Mouse (Mus musculus) midbrain, postnatal 0 days (tissue): ENCODE data around the gene Vdac2. TPM values are rescaled to one million over a fixed set of nuclear protein-coding genes. Genes with fewer than 3 reads are reported as not detected.

Source experiments
- ATAC-seq: fragments of 200-750 bp; cut with Nextera tagmentation; 2 replicates; pipeline ENCODE4 v1.8.0; 2017; ENCODE audit warnings: moderate number of reproducible peaks, mild to moderate bottlenecking, moderate TSS enrichment, moderate library complexity; ENCODE audit not compliant: low FRiP score
- DNase-seq: peaks from one replicate; pipeline ENCODE4 v3.0.0-alpha.2; 2015; ENCODE audit warnings: low spot score
- H3K27ac ChIP-seq: fragments of 300-500 bp; sonication (generic); 2 replicates; pipeline ENCODE4 v1.5.1; 2014; ENCODE audit warnings: low read depth, mild to moderate bottlenecking, low read length, mixed read lengths
- H3K27me3 ChIP-seq: fragments of 300-500 bp; sonication (generic); 2 replicates; pipeline ENCODE4 v1.6.1; 2014; ENCODE audit warnings: low read length, control low read depth, mixed read lengths; ENCODE audit not compliant: insufficient read depth
- H3K36me3 ChIP-seq: fragments of 300-500 bp; sonication (generic); 2 replicates; pipeline ENCODE4 v1.6.1; 2014; ENCODE audit warnings: low read length, control low read depth, mixed read lengths; ENCODE audit not compliant: insufficient read depth
- H3K4me1 ChIP-seq: fragments of 300-500 bp; sonication (generic); 2 replicates; pipeline ENCODE4 v1.6.1; 2014; ENCODE audit warnings: mild to moderate bottlenecking, control low read depth, antibody characterized with exemption, low read length, mixed read lengths; ENCODE audit not compliant: insufficient read depth
- H3K4me2 ChIP-seq: fragments of 300-500 bp; sonication (generic); 2 replicates; pipeline ENCODE4 v1.6.1; 2014; ENCODE audit warnings: low read depth, mild to moderate bottlenecking, low read length, mixed read lengths; ENCODE audit not compliant: poor library complexity, severe bottlenecking
- H3K4me3 ChIP-seq: fragments of 300-500 bp; sonication (generic); 2 replicates; pipeline ENCODE4 v1.5.1; 2014; ENCODE audit warnings: low read depth, mild to moderate bottlenecking, low read length, moderate library complexity
- H3K9ac ChIP-seq: fragments of 300-500 bp; sonication (generic); replicated peaks from 2 replicates; pipeline ENCODE4 v1.6.1; 2014; ENCODE audit warnings: mild to moderate bottlenecking, low read length, moderate library complexity, mixed read lengths; ENCODE audit not compliant: poor library complexity, severe bottlenecking
- H3K9me3 ChIP-seq: fragments of 300-500 bp; sonication (generic); 2 replicates; pipeline ENCODE4 v1.6.1; 2016; ENCODE audit warnings: low read length, control low read depth
- CTCF ChIP-seq: IDR thresholded peaks from 2 replicates; pipeline ENCODE4 v1.5.1; 2016; ENCODE audit warnings: antibody characterized with exemption, mild to moderate bottlenecking
- WGBS: fragments of 180-500 bp; shearing (Covaris S2); extraction: QIAGEN DNeasy Blood & Tissue Kit; methylation state at CpG from one replicate; pipeline ENCODE4 v1.1.7; 2014; 5-methylcytosine and 5-hydroxymethylcytosine counted together
- polyA plus RNA-seq: library from polyadenylated mRNA; unstranded; fragments of >200 nt; fragmentation: Nextera tagmentation; extraction: Ambion mirVana; gene quantifications from 2 replicates; pipeline ENCODE4 v1.2.1, GENCODE M21; 2015
- total RNA-seq: library from RNA; depleted of rRNA; stranded (reverse); fragments of >200 nt; gene quantifications from 2 replicates; pipeline ENCODE4 v1.2.3, GENCODE M21; 2014

Gene Vdac2
- total and polyA plus RNA-seq, 2 experiments from 2014 or later: 219 to 300 TPM

DNA sequence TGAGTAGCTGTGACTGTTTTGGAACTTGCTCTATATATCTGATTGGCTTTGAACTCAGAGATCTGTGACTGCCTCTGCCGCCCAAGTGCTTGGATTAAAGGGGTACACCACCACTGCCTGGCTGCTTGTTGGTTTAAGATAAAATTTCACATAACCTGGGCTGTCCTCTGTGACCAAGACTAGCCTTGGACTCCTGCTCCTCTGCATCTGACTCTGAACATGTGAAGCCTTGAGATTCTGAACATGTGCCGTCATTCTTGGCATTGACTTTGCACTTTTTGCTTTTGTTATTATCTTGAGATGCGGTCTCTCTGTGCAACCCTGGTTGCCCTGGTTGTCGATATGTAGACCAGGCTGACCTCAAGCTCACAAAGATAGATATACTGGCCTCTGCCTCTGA is 33.3 kb upstream of the Vdac2 start:
- Histone ChIP-seq H3K9ac (no peak overlapping the region), H3K4me1 (no peaks in the 10 kb centered on the region), H3K4me3 (no peak overlapping the region), H3K27me3 (no peaks in the 10 kb centered on the region), H3K9me3 (no peaks in the 10 kb centered on the region), H3K36me3 (peaks cover 11% of the 10 kb centered on the region; the same call in 1 of the 2 replicates), H3K4me2 (no peak overlapping the region), H3K27ac (no peak overlapping the region)
- ATAC-seq (no peak), DNase-seq (no peak)
- no peak for TF ChIP-seq CTCF
- 94% methylated on average over 4 of the region's 4 CpGs for WGBS

DNA sequence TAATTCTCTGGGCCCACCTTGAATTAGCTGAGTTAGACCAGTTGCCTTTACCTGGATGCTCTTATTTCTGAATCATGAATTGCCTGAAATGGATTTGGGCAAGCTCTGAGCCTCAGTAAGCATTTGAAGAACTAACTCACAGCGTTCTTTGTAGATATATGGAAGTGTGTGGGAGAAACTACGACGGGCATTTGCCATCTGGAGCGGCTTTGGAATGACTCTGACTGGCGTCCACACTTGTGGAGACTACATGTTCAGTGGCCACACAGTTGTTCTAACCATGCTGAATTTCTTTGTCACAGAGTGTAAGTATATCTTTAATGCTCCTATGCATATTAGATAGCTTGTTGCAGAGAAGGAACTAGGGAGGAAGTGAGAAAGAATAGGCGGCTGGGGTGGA is 32.8 kb upstream of the Vdac2 start:
- H3K27me3 ChIP-seq: no peaks in the 10 kb centered on the region
- H3K9ac ChIP-seq: no peak overlapping the region
- H3K9me3 ChIP-seq: no peaks in the 10 kb centered on the region
- peaks cover 11% of the 10 kb centered on the region; the same call in 1 of the 2 replicates for H3K36me3 ChIP-seq
- no peak for TF ChIP-seq CTCF
- H3K27ac ChIP-seq: no peak overlapping the region
- no peak for ATAC-seq
- DNase-seq: no peak
- H3K4me1 ChIP-seq: no peaks in the 10 kb centered on the region
- no peak overlapping the region for H3K4me3 ChIP-seq
- WGBS: 93% methylated on average over 6 of the region's 6 CpGs
- no peak overlapping the region for H3K4me2 ChIP-seq

DNA sequence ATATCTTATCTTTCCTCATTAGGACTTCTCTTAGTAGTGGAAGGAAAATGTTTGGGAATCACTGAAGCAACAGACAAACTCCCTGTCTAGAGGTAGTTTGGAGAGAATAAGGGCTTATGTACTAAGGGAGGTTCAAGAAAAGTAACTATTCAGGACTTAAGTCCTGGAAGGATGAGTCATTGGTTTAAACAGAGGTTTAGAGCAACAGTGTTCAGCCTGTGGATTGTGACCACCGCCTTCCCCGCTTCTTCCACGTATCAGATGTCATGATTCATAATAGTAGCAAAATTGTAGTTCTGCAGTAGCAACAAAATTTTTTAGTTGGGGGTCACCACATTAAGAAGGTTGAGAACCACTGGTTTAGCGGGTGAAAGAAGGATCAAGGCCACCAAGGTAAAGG is 24.4 kb upstream of the Vdac2 start:
- no peaks in the 10 kb centered on the region for H3K4me1 ChIP-seq
- H3K27ac ChIP-seq: no peak overlapping the region
- no peak overlapping the region for H3K4me3 ChIP-seq
- H3K4me2 ChIP-seq: no peak overlapping the region
- DNase-seq: no peak
- H3K9me3 ChIP-seq: no peaks in the 10 kb centered on the region
- H3K9ac ChIP-seq: no peak overlapping the region
- ATAC-seq: no peak
- TF ChIP-seq CTCF: no peak
- 98% methylated on average over 4 of the region's 4 CpGs for WGBS
- peaks cover 5% of the 10 kb centered on the region; the same call in 1 of the 2 replicates for H3K36me3 ChIP-seq
- no peaks in the 10 kb centered on the region for H3K27me3 ChIP-seq

DNA sequence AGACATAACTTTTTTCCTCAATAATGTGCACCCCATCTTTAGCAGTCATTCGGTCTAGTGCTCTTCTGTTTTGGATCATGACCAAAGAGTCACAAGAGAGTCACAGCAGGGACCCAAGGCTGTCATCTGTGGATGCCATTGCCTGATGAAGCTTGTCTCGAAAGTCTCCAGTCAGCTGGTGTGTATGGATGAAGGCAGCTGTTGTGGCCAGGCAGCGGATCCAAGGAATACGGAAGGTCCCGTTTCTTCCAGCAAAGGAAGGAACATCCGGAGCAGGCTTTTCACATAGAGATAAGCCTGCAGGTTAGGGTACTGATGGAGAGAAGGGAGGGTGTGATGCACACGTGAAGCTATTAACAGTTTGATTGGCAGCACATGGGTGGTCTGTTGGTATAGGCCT is 23.4 kb upstream of the Vdac2 start:
- Histone ChIP-seq H3K9me3 (no peaks in the 10 kb centered on the region), H3K36me3 (peaks cover 5% of the 10 kb centered on the region; the same call in 1 of the 2 replicates), H3K27ac (no peak overlapping the region), H3K4me2 (no peak overlapping the region), H3K27me3 (no peaks in the 10 kb centered on the region), H3K4me1 (no peaks in the 10 kb centered on the region), H3K9ac (no peak overlapping the region), H3K4me3 (no peak overlapping the region)
- no peak for ATAC-seq
- peak; percentile 43 for DNase-seq
- WGBS: 75% methylated on average over 7 of the region's 7 CpGs
- no peak for TF ChIP-seq CTCF

DNA sequence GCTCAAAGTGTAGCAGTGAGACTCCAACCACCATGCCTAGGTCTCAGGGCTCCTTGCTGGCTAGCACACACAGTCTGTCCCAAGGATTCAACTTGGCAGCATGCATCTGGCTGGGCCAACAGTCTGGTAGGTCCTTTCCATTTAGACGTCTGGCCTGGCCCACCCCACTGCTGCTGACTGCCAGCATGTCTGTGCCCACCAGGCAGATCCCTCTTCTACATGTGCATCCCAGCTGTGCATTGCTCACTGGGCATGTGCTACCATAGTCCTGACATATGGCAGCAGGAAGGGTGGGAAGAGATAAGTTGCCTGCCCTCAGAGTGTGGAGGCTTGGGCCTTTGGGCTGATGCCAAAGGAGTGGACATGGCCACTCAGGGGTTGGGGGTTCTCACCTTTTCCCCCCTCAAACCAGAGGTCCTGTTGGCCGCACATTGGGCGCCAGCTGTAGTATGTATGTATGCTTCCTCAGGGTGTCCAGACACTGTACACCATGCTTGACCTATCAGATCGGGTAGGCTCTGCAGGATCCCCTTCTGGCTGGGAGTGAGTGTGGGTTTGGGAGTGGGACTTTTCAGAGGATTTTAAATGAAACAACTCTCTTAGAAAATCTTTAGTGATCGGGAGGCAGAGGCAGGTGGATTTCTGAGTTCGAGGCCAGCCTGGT is 22.4 kb upstream of the Vdac2 start:
- H3K27me3 ChIP-seq: no peaks in the 10 kb centered on the region
- no peak overlapping the region for H3K27ac ChIP-seq
- H3K9me3 ChIP-seq: no peaks in the 10 kb centered on the region
- no peaks in the 10 kb centered on the region for H3K4me1 ChIP-seq
- no peak for TF ChIP-seq CTCF
- 92% methylated on average over 6 of the region's 6 CpGs for WGBS
- ATAC-seq (no peak), DNase-seq (peak; percentile 49)
- H3K9ac ChIP-seq: no peak overlapping the region
- H3K4me3 ChIP-seq: no peak overlapping the region
- peaks cover 5% of the 10 kb centered on the region; the same call in 1 of the 2 replicates for H3K36me3 ChIP-seq
- H3K4me2 ChIP-seq: no peak overlapping the region

DNA sequence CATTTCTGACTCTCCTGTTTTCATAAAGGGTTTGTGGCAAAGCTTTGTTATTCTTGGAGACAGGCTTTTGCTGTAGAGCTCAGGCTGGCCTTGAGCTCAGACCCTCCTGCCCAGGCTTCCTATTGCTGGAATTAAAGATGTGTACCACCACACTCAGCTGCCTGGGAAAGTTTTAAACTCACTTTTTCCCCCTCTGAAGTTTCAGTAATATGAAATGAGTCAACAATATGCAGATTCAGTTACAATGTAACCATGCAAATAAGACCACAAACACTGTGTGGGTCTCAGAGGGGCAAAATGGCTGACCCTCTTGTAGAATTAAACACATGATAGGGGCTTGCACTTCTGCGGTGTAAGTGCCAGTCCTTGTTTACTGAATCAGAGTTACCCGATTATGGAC is 18.8 kb upstream of the Vdac2 start:
- Histone ChIP-seq H3K9me3 (no peaks in the 10 kb centered on the region), H3K27me3 (no peaks in the 10 kb centered on the region), H3K36me3 (no peaks in the 10 kb centered on the region), H3K4me3 (no peak overlapping the region), H3K4me1 (no peaks in the 10 kb centered on the region), H3K27ac (no peak overlapping the region), H3K9ac (no peak overlapping the region), H3K4me2 (no peak overlapping the region)
- ATAC-seq (no peak), DNase-seq (no peak)
- no peak for TF ChIP-seq CTCF
- 91% methylated on average over 2 of the region's 2 CpGs for WGBS
